Mouse (Mus musculus): ENCODE measurements around the gene Snapc2. TPM values are rescaled to one million over a fixed set of nuclear protein-coding genes. Genes with fewer than 3 reads are reported as not detected.
A peak's percentile ranks its signal among the peaks of the same experiment; 100 is the strongest.
"Not testable (repeated sequence)": the region's sequence is repeated elsewhere in the genome, so short reads cannot be mapped to it uniquely, and the experiment has no call there.

The Snapc2 gene
- polyA plus RNA-seq, 1 experiment: 48.2 TPM

GRCm38 (mm10) chr8:4230612-4231351, 22.1 kb upstream of the Snapc2 start:
- DNase-seq (ENCODE audit: extremely low spot score in 1 of 2, low spot score in 1 of 2): no peak

- DNase-seq (ENCODE audit: extremely low spot score in 1 of 2, low spot score in 1 of 2): no peak
Observed at GRCm38 (mm10) chr8:4237814-4238433, 15.0 kb upstream of the Snapc2 start.

GRCm38 (mm10) chr8:4238434-4239192, 14.3 kb upstream of the Snapc2 start, which contains the start of the genes Map2k7 and Gm49320:
TSS of gene Map2k7 (plus strand) at chr8:4238740.
TSS of gene Gm49320 (plus strand) at chr8:4238865.
- DNase-seq (ENCODE audit: extremely low spot score in 1 of 2, low spot score in 1 of 2): peak; percentile 99 to 100

GRCm38 (mm10) chr8:4239193-4239890, 13.5 kb upstream of the Snapc2 start:
- no peak for DNase-seq (ENCODE audit: extremely low spot score in 1 of 2, low spot score in 1 of 2)

- DNase-seq (ENCODE audit: extremely low spot score in 1 of 2, low spot score in 1 of 2): no peak
Observed at GRCm38 (mm10) chr8:4245061-4245460, 7.8 kb upstream of the Snapc2 start.

GRCm38 (mm10) chr8:4245737-4246136, 7.1 kb upstream of the Snapc2 start:
- no peak for DNase-seq (ENCODE audit: extremely low spot score in 1 of 2, low spot score in 1 of 2)

- DNase-seq (ENCODE audit: extremely low spot score in 1 of 2, low spot score in 1 of 2): no peak
Observed at GRCm38 (mm10) chr8:4247241-4247640, 5.6 kb upstream of the Snapc2 start.

- no peak for DNase-seq (ENCODE audit: extremely low spot score in 1 of 2, low spot score in 1 of 2)
Observed at GRCm38 (mm10) chr8:4247951-4248540, 4.8 kb upstream of the Snapc2 start, which contains the start of gene Tgfbr3l. TSS of gene Tgfbr3l (plus strand) at chr8:4248214.

GRCm38 (mm10) chr8:4249213-4249612, 3.7 kb upstream of the Snapc2 start:
- DNase-seq (ENCODE audit: extremely low spot score in 1 of 2, low spot score in 1 of 2): no peak

- peak in 1 of 2 experiments; percentile 92 for DNase-seq (ENCODE audit: extremely low spot score in 1 of 2, low spot score in 1 of 2)
Observed at GRCm38 (mm10) chr8:4250306-4250970, 2.4 kb upstream of the Snapc2 start.

- DNase-seq (ENCODE audit: extremely low spot score in 1 of 2, low spot score in 1 of 2): no peak
Observed at GRCm38 (mm10) chr8:4252116-4252760, 642 bp upstream of the Snapc2 start.

GRCm38 (mm10) chr8:4254001-4254400, 1.1 kb downstream of the Snapc2 start:
- DNase-seq (ENCODE audit: extremely low spot score in 1 of 2, low spot score in 1 of 2): peak in 1 of 2 experiments; percentile 77

- DNase-seq (ENCODE audit: extremely low spot score in 1 of 2, low spot score in 1 of 2): not testable (repeated sequence)
Observed at GRCm38 (mm10) chr8:4255471-4255870, 2.6 kb downstream of the Snapc2 start.

- DNase-seq (ENCODE audit: extremely low spot score in 1 of 2, low spot score in 1 of 2): peak; percentile 92 to 93
Observed at GRCm38 (mm10) chr8:4256911-4257310, 4.0 kb downstream of the Snapc2 start.

GRCm38 (mm10) chr8:4257350-4257749, 4.5 kb downstream of the Snapc2 start:
- DNase-seq (ENCODE audit: extremely low spot score in 1 of 2, low spot score in 1 of 2): no peak

GRCm38 (mm10) chr8:4258233-4258632, 5.4 kb downstream of the Snapc2 start:
- peak in 1 of 2 experiments; percentile 88 for DNase-seq (ENCODE audit: extremely low spot score in 1 of 2, low spot score in 1 of 2)

GRCm38 (mm10) chr8:4258678-4259077, 5.8 kb downstream of the Snapc2 start:
- DNase-seq (ENCODE audit: extremely low spot score in 1 of 2, low spot score in 1 of 2): no peak

GRCm38 (mm10) chr8:4259125-4259804, 6.4 kb downstream of the Snapc2 start, which contains the start of gene Ctxn1:
TSS of gene Ctxn1 (minus strand) at chr8:4259274.
- peak; percentile 79 to 92 for DNase-seq (ENCODE audit: extremely low spot score in 1 of 2, low spot score in 1 of 2)

- no peak for DNase-seq (ENCODE audit: extremely low spot score in 1 of 2, low spot score in 1 of 2)
Observed at GRCm38 (mm10) chr8:4259805-4260170, 6.9 kb downstream of the Snapc2 start.

Measured in frontal cortex, adult 2 months (tissue).